Mouse (Mus musculus): ENCODE results near the gene Tacc2. TPM values are rescaled to one million over a fixed set of nuclear protein-coding genes. Genes with fewer than 3 reads are reported as not detected.
A peak's percentile ranks its signal among the peaks of the same experiment; 100 is the strongest.

Tacc2 gene
- polyA plus RNA-seq, 1 experiment from 2014 or later, result 2.6 TPM

DNA sequence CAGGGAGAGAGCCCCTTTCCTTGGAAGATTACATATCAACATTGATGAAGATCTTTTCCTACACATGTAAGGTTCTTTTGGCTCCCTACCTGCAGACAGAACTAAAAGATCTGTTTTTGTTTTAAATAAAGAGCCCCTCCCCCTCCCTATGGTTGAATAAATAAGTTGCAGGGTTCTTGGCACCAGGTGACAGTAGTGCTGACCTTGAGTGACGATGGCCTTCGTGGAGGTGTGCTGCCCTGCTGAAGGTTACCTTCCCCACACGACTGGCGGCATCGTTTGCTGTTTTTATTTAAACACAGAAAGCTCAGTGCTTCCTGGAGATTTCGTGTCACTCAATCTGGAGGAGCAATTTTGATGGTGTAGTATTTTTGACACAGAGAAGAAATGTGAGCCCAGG lies 113.6 kb downstream of the Tacc2 start:
- peaks cover 9% of the 10 kb centered on the region for H3K4me1 ChIP-seq (replicated peaks)
- 56% methylated on average over 6 of the region's 6 CpGs for WGBS (ENCODE audit: insufficient replicate concordance)

DNA sequence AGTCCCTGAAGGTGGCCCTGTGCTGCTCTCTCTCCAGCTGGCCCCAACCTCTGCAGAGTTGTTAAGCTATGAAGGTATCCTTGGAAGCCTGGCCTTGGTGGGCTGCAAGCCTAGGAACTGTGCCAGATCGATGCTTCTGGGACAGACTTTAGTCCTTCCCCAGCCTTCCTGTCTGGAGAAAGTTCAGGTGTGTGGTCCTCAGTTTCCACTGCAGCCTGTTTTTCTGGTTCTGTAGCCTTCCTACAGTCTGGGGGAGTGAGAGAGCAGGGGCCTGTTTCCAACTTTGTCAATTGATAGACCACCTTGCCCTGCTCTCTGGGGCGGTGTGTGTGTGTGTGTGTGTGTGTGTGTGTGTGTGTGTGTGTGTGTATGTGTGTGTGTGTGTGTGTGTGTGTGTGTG lies 114.7 kb downstream of the Tacc2 start:
- H3K4me1 ChIP-seq (replicated peaks), result peaks cover 9% of the 10 kb centered on the region
- no peak for ATAC-seq (ENCODE audit: insufficient read depth)
- WGBS (ENCODE audit: insufficient replicate concordance), result 32% methylated on average over 2 of the region's 2 CpGs
- H3K27me3 ChIP-seq, result peaks cover 18% of the 10 kb centered on the region
- H3K4me2 ChIP-seq, result no peak overlapping the region
- H3K9ac ChIP-seq, result no peak overlapping the region
- no peaks in the 10 kb centered on the region for H3K9me3 ChIP-seq (replicated peaks)
- no peak overlapping the region for H3K27ac ChIP-seq (replicated peaks)
- no peak overlapping the region for H3K4me3 ChIP-seq (replicated peaks)
- H3K36me3 ChIP-seq (replicated peaks), result no peaks in the 10 kb centered on the region

More for the DNA sequence above, 113.6 kb downstream of the Tacc2 start:
- H3K4me2 ChIP-seq, result no peak overlapping the region
- H3K4me3 ChIP-seq (replicated peaks), result no peak overlapping the region
- H3K36me3 ChIP-seq (replicated peaks), result no peaks in the 10 kb centered on the region
- peaks cover 18% of the 10 kb centered on the region for H3K27me3 ChIP-seq
- H3K9ac ChIP-seq, result no peak overlapping the region
- H3K9me3 ChIP-seq (replicated peaks), result no peaks in the 10 kb centered on the region
- no peak overlapping the region for H3K27ac ChIP-seq (replicated peaks)
- ATAC-seq (ENCODE audit: insufficient read depth), result no peak

DNA sequence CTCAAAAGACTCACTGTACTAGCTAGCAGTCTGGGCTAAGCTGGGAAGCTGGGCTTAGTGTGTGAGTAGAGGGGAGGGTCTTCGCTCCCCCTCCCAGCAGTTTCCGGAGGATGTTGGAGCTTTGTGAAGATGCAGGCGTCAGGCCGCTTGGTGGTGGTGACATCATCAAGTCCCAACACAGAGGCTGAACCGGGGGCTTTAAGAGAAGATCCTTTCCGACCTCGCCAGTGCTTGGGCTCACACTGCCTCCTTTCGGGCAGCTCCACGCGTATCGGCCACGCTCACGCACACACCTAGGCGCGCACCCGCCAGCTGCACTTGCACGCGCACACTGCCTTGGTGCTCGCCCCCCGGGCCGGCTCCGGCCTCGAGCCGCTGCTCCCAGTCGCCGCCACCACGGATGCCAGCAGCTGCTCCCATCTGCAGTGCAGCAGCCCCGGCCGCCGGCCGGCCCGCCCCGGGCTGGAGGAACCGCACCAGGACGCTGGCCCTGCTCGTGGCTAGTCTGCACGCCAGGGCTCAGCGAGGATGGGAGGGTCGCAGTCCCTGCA lies 115.2 kb downstream of the Tacc2 start:
- 0 out of 2 replicates have a peak overlapping the region, but pooled peaks have one; percentile 29 for H3K27ac ChIP-seq (replicated peaks)
- ATAC-seq (ENCODE audit: insufficient read depth), result no peak
- H3K9me3 ChIP-seq (replicated peaks), result no peaks in the 10 kb centered on the region
- peaks cover 18% of the 10 kb centered on the region for H3K27me3 ChIP-seq
- peak overlapping the region; percentile 48 for H3K4me3 ChIP-seq (replicated peaks)
- peaks cover 9% of the 10 kb centered on the region for H3K4me1 ChIP-seq (replicated peaks)
- whole genome bisulfite sequencing (ENCODE audit: insufficient replicate concordance), result under 1% methylated on average over 39 of the region's 39 CpGs
- H3K4me2 ChIP-seq, result peak overlapping the region; percentile 63
- peak overlapping the region; percentile 15; the same call in 1 of the 2 replicates for H3K9ac ChIP-seq
- no peaks in the 10 kb centered on the region for H3K36me3 ChIP-seq (replicated peaks)

DNA sequence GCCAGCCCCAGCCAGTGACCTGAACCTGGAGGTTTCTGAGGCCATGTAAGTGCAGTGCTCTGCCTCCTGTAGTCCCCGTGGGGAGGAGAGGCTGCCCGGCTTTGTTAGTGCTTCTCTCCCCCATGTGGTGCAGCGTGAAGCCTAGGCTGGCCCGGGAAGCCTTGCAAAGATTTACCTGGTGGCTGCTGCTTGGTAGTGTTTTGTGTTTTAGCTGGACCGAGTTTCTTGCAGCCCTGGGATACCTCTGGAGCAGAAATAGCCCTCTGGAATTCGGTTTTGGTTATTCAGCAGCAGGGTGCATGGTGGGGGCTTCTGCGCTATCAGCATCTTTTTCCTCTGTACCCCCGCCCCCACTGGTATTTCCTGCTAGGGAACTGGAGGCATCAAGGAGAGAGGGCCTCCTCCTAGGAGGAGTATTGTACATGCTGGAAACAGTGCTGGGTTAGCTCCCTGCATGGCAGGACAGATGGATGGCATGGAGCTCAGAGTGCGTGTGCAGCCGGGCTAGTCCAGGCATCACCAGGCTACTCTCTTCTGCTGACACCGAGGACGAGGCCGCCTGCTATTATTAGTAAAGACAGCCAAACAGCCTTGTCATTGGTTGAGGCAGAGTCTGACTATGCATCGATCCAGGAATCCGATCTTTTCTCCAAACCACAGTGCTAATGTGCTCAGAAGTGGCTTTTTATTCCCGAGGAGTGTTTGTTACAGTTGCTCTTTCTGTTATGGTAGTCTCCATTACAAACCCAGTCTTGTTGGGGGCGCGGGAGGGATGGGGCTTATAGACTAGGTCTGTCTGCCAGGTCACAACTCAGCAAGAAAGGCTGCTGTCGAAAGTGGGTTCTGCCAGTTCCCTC lies 115.9 kb downstream of the Tacc2 start:
- H3K9ac ChIP-seq, result peak overlapping the region; percentile 15; the same call in 1 of the 2 replicates
- H3K36me3 ChIP-seq (replicated peaks), result no peaks in the 10 kb centered on the region
- H3K9me3 ChIP-seq (replicated peaks), result no peaks in the 10 kb centered on the region
- peak overlapping the region; percentile 63 for H3K4me2 ChIP-seq
- 0 out of 2 replicates have a peak overlapping the region, but pooled peaks have one; percentile 29 for H3K27ac ChIP-seq (replicated peaks)
- H3K4me3 ChIP-seq (replicated peaks), result peak overlapping the region; percentile 48
- 25% methylated on average over 19 of the region's 19 CpGs for whole genome bisulfite sequencing (ENCODE audit: insufficient replicate concordance)
- H3K4me1 ChIP-seq (replicated peaks), result peaks cover 9% of the 10 kb centered on the region
- H3K27me3 ChIP-seq, result peaks cover 18% of the 10 kb centered on the region
- ATAC-seq (ENCODE audit: insufficient read depth), result no peak

DNA sequence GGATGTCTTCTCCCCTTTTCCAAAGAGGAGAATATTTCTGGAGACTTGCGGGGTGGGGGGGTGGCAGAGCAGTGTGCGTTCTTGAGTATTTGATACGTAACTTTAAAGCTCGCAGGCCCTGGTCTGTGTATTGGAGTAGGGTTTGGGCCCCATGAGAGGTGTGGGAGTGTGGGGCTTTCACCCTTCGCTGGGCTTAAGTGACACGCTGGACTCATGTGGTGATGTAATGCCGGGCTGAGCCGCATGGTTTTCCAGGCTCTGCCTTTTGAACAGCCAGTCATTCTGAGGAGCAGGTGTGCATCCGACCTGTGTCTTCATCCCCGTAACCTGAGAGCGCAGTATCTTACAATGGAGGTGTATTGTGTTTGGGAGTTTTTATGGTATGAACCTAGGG lies 116.6 kb downstream of the Tacc2 start:
- H3K4me2 ChIP-seq, result peak overlapping the region; percentile 63; the same call in 1 of the 2 replicates
- no peaks in the 10 kb centered on the region for H3K36me3 ChIP-seq (replicated peaks)
- no peaks in the 10 kb centered on the region for H3K9me3 ChIP-seq (replicated peaks)
- no peak overlapping the region for H3K4me3 ChIP-seq (replicated peaks)
- H3K4me1 ChIP-seq (replicated peaks), result peaks cover 11% of the 10 kb centered on the region
- 66% methylated on average over 11 of the region's 11 CpGs for WGBS (ENCODE audit: insufficient replicate concordance)
- no peak overlapping the region for H3K27ac ChIP-seq (replicated peaks)
- no peak for ATAC-seq (ENCODE audit: insufficient read depth)
- H3K9ac ChIP-seq, result no peak overlapping the region
- H3K27me3 ChIP-seq, result peaks cover 18% of the 10 kb centered on the region

DNA sequence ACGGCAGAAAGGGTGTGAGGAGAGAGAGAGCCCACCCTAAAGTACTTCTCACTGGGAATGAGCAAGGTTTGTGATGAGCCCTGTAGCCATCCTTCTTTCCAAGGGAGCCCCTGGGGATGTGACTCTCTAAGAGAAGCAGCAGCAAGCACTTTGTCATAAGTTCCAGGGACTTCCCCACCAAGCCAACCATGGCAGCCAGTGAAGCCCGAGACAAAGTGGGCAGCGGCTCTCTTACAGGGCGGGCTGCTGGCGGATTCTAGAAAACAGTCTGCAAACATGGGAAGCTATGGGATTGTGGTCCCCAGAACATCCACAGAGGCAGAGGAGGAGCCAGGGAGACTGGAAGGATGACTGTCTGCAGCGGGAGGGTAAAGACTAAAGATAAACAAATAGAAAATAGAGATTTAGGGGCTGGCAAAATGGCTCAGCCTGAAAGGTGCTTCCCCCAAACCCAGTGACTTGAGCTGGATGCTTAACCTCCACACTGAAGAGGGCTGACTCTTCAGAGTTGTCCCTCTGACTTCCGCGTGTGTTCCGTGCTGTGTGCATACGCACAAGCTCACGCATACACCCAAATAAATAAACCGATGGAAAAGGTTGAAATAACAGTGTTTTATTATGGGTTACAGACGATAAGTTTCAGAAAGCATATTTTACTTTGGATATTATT lies 118.6 kb downstream of the Tacc2 start:
- ATAC-seq (ENCODE audit: insufficient read depth), result no peak
- Histone ChIP-seq H3K4me3 (replicated peaks) (no peak overlapping the region), H3K9ac (no peak overlapping the region), H3K36me3 (replicated peaks) (no peaks in the 10 kb centered on the region), H3K4me1 (replicated peaks) (peaks cover 11% of the 10 kb centered on the region), H3K4me2 (no peak overlapping the region), H3K9me3 (replicated peaks) (no peaks in the 10 kb centered on the region), H3K27ac (replicated peaks) (no peak overlapping the region), H3K27me3 (peaks cover 18% of the 10 kb centered on the region)
- 66% methylated on average over 13 of the region's 13 CpGs for WGBS (ENCODE audit: insufficient replicate concordance)

DNA sequence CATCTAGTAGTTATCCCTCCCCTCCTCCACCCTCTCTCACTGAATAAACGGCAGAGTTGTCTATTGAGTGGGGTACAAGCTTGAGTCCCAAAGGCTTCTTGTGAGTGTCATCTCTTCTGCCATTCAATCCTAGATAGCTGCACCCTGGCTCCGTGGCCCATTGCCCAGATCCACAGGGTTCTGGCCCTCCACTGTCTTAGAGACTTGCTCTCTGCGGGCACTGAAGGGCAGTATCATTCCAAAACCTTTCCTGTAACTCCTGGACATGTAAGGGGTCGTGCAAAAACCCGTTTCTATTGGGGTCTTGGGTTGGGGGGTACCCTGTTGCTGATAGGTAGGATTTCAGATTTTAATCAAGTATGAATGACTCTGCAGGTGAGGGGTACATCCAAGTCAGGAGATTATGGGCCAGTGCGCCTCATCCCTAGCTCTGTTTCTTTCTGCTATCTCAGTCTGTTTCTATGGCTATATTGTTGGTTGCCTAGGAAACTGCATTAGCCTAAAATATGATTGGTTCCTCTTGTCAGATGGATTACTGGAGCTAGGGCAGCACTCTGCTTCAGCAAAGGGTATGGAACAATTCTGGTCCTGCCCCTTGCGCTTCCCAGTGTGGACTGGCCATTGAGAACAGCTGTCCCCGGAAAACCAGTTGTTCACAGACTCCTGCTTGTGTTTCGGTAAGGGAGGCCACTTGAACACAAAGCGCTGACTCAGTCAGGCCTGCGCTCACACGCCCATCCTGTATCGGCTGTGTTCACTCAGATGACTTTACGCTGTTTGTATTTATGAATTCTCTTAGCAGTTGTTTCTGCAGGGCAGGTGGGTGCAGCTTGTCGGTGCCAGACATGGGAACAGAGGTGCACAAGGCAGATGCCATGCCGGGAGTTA lies 119.4 kb downstream of the Tacc2 start:
- Histone ChIP-seq H3K27me3 (peaks cover 14% of the 10 kb centered on the region), H3K4me2 (no peak overlapping the region), H3K4me3 (replicated peaks) (no peak overlapping the region), H3K36me3 (replicated peaks) (no peaks in the 10 kb centered on the region), H3K9ac (no peak overlapping the region), H3K4me1 (replicated peaks) (peaks cover 13% of the 10 kb centered on the region), H3K9me3 (replicated peaks) (no peaks in the 10 kb centered on the region), H3K27ac (replicated peaks) (no peak overlapping the region)
- 73% methylated on average over 16 of the region's 16 CpGs for WGBS (ENCODE audit: insufficient replicate concordance)
- no peak for ATAC-seq (ENCODE audit: insufficient read depth)

DNA sequence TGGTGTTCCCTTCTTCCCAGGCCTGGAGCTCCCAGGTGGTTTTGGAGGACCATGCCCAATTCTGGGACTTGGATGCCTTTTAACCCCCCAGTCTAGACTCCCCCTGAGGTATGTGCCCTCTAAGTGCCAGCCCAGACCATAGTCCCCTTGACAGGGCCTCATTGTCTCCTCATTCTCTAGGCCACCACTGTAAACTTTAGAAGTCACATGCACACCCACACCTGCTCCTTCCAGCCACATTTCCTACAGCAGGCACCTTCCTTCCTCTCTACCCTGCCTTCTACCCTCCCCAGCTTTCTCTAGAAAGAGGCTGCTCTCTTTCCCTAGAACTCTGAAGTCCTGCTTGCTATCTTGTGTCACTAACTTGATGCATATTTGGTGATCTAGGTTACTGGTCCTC lies 121.2 kb downstream of the Tacc2 start:
- H3K9me3 ChIP-seq (replicated peaks), result no peaks in the 10 kb centered on the region
- ATAC-seq (ENCODE audit: insufficient read depth), result no peak
- no peaks in the 10 kb centered on the region; the same call in 1 of the 2 replicates for H3K27me3 ChIP-seq
- no peak overlapping the region for H3K9ac ChIP-seq
- no peak overlapping the region for H3K4me3 ChIP-seq (replicated peaks)
- H3K27ac ChIP-seq (replicated peaks), result no peak overlapping the region
- H3K4me1 ChIP-seq (replicated peaks), result peaks cover 5% of the 10 kb centered on the region
- no peak overlapping the region for H3K4me2 ChIP-seq
- H3K36me3 ChIP-seq (replicated peaks), result no peaks in the 10 kb centered on the region

DNA sequence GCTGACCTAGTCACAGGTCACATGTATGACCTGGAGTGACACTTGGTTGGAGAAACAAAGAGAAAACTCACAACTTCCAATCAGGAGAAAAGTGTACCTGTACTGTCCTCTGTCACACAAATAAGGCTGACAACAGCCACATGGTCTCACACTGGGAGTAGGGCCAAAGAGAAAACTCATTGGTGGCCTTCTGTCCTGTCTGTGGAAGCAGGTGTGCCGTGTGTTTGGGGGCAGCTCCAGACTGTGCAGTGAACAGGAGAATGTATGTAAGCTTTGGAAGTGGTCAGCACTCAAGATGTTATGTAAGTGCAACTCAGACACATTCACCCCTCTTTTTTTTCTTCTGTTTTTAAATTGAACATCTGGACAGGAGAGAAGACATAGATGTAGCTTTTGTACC lies 124.1 kb downstream of the Tacc2 start:
- 62% methylated on average over 1 of the region's 1 CpGs for whole genome bisulfite sequencing (ENCODE audit: insufficient replicate concordance)
- H3K4me2 ChIP-seq, result no peak overlapping the region
- H3K27me3 ChIP-seq, result no peaks in the 10 kb centered on the region
- H3K4me1 ChIP-seq (replicated peaks), result peaks cover 5% of the 10 kb centered on the region; the same call in 1 of the 2 replicates
- no peak overlapping the region for H3K9ac ChIP-seq
- no peak for ATAC-seq (ENCODE audit: insufficient read depth)
- no peaks in the 10 kb centered on the region for H3K36me3 ChIP-seq (replicated peaks)
- H3K9me3 ChIP-seq (replicated peaks), result no peaks in the 10 kb centered on the region
- no peak overlapping the region for H3K27ac ChIP-seq (replicated peaks)
- H3K4me3 ChIP-seq (replicated peaks), result no peak overlapping the region

DNA sequence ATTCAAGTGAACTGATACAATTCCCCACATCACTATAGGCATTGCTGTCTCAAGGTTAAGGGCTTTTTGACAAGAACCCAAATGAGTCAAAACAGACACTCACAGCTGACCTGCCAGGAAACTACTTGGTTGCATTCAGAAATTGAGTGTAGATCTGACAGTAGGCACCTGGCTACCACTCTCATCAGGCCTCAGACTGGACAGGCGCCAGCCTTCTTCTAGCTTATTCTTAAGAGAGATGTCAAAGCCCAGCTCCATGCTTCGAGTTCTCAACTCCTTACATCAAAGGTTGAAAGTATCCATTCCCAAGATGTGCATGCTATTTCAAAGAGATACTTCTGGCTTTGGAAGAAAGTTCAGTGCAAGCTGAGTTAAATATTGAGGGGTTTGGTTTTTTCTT lies 128.0 kb downstream of the Tacc2 start:
- Histone ChIP-seq H3K27me3 (no peaks in the 10 kb centered on the region), H3K9ac (no peak overlapping the region)
- WGBS (ENCODE audit: insufficient replicate concordance), result 59% methylated on average over 2 of the region's 2 CpGs

More for the DNA sequence above, 128.0 kb downstream of the Tacc2 start:
- Histone ChIP-seq H3K4me2 (no peak overlapping the region), H3K4me3 (replicated peaks) (no peak overlapping the region), H3K36me3 (replicated peaks) (no peaks in the 10 kb centered on the region), H3K9me3 (replicated peaks) (no peaks in the 10 kb centered on the region), H3K4me1 (replicated peaks) (peaks cover 16% of the 10 kb centered on the region), H3K27ac (replicated peaks) (no peak overlapping the region)
- ATAC-seq (ENCODE audit: insufficient read depth), result no peak
